Mouse (Mus musculus): ENCODE measurements around the gene Lrrc46. TPM values are rescaled to one million over a fixed set of nuclear protein-coding genes. Genes with fewer than 3 reads are reported as not detected.

The Lrrc46 gene
- polyA plus RNA-seq, 1 experiment from 2014 or later: 1.5 TPM

- H3K27me3 ChIP-seq: peaks cover 82% of the 10 kb centered on the region
Measured at GRCm38 (mm10) chr11:96997380-96997956, 43.7 kb downstream of the Lrrc46 start.

DNA sequence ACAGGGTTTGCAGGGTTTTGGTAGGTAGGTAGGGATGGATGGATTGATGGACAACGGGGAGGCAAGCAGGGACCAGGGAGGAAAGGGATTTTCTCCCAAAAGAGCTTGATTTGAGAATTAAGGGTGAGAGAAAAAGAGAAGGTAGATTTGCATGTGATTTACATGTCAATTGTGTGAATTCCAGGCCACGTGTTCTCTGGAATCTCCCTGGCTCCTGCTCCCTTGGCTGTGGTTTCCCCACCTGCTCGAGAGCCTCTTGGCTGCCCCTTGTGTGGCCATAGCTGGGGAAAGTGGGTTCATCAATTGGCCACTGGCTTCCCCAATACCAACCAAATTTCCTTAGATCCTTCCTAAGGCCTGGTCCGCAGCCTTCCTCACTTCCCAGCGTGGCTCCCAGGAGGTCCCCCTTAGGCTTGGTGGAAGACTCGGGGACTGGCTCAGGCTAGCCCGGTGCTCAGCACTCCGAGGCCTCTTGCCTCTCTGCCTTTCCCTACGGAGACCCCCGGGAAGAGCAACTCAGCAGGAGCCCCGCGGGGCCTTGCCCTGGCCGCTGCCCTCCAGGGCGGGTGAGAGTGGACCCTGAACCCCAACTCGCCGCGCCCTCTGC, 44.3 kb downstream of the Lrrc46 start:
- Histone ChIP-seq H3K4me2 (peak overlapping the region; percentile 62), H3K4me1 (peaks cover 19% of the 10 kb centered on the region), H3K27ac (no peak overlapping the region), H3K27me3 (peaks cover 82% of the 10 kb centered on the region), H3K4me3 (peak overlapping the region; percentile 38), H3K9me3 (no peaks in the 10 kb centered on the region), H3K9ac (peak overlapping the region; percentile 67), H3K36me3 (no peaks in the 10 kb centered on the region)
- 12% methylated on average over 17 of the region's 17 CpGs for whole genome bisulfite sequencing
- no peak for ATAC-seq (ENCODE audit: insufficient number of reproducible peaks, insufficient read depth, low FRiP score, low TSS enrichment, low read depth)

More at GRCm38 (mm10) chr11:96997380-96997956, 43.7 kb downstream of the Lrrc46 start:
- H3K4me3 ChIP-seq: peak overlapping the region; percentile 38
- H3K9ac ChIP-seq: peak overlapping the region; percentile 67
- no peaks in the 10 kb centered on the region for H3K36me3 ChIP-seq
- WGBS: 5% methylated on average over 30 of the region's 30 CpGs
- H3K9me3 ChIP-seq: no peaks in the 10 kb centered on the region
- H3K4me1 ChIP-seq: peaks cover 19% of the 10 kb centered on the region
- H3K27ac ChIP-seq: no peak overlapping the region
- H3K4me2 ChIP-seq: peak overlapping the region; percentile 62
- ATAC-seq (ENCODE audit: insufficient number of reproducible peaks, insufficient read depth, low FRiP score, low TSS enrichment, low read depth): no peak

DNA sequence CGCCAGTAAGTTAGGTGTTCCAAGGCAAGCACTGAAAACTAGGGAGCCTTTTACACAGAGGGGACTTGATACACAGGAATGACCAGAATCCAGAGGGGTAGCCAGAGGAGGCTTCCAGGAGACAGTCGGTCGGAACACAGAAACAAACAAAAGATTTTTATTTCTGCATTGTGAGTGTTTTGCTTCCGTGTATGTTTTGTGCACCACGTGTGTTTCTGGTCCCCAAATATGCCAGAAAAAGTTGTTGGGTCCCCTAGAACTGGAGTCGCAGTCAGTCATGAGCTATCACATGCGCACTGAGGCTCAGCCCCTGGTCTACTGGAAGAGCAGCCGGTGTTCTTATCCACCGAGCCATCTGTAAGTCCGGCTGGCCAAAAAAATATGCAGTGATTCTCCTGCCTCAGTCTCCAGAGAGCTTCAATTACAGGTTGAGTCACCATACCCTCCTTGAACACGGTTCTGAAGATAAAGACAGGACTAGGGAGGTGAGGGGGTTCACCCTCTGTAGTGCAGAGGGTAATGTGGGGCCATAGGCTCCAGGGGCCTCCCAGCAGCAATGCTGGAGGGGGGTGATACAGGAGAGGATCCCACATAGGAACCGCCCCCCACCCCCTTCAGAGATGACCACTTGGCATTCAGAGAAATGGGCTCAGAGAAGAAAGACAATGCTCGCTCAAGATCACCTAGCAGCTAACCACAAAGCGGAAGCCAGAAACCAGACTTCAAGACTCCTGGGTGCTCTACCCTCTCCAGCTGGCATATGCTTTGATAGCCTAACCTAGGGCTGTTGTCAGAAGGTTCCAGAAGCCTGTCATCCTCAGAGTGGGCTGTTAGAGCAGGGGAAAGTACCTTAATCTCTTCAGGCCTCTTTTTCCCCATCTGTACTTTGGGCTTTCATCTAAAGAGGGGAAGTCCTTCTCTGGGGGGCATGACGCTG, 45.1 kb downstream of the Lrrc46 start:
- Histone ChIP-seq H3K27me3 (peaks cover 74% of the 10 kb centered on the region), H3K9ac (no peak overlapping the region), H3K36me3 (no peaks in the 10 kb centered on the region), H3K27ac (no peak overlapping the region), H3K4me3 (no peak overlapping the region), H3K4me1 (peaks cover 19% of the 10 kb centered on the region), H3K4me2 (no peak overlapping the region), H3K9me3 (no peaks in the 10 kb centered on the region)
- ATAC-seq (ENCODE audit: insufficient number of reproducible peaks, insufficient read depth, low FRiP score, low TSS enrichment, low read depth): no peak
- WGBS: 71% methylated on average over 15 of the region's 15 CpGs

GRCm38 (mm10) chr11:96995031-96995430, 46.2 kb downstream of the Lrrc46 start:
- Histone ChIP-seq H3K4me2 (no peak overlapping the region), H3K9me3 (no peaks in the 10 kb centered on the region), H3K9ac (no peak overlapping the region), H3K27ac (no peak overlapping the region), H3K4me3 (no peak overlapping the region), H3K36me3 (no peaks in the 10 kb centered on the region), H3K4me1 (peaks cover 19% of the 10 kb centered on the region), H3K27me3 (peaks cover 65% of the 10 kb centered on the region)
- WGBS: 13% methylated on average over 5 of the region's 5 CpGs
- no peak for ATAC-seq (ENCODE audit: insufficient number of reproducible peaks, insufficient read depth, low FRiP score, low TSS enrichment, low read depth)

- H3K9ac ChIP-seq: 0 out of 2 replicates have a peak overlapping the region, but pooled peaks have one; percentile 27
- no peak overlapping the region for H3K4me2 ChIP-seq
- peaks cover 53% of the 10 kb centered on the region for H3K27me3 ChIP-seq
- ATAC-seq (ENCODE audit: insufficient number of reproducible peaks, insufficient read depth, low FRiP score, low TSS enrichment, low read depth): no peak; the same call in 1 of the 2 replicates
- 26% methylated on average over 8 of the region's 8 CpGs for WGBS
- H3K9me3 ChIP-seq: no peaks in the 10 kb centered on the region
- no peaks in the 10 kb centered on the region for H3K36me3 ChIP-seq
- H3K4me1 ChIP-seq: peaks cover 26% of the 10 kb centered on the region
- no peak overlapping the region for H3K4me3 ChIP-seq
- H3K27ac ChIP-seq: no peak overlapping the region
Measured at GRCm38 (mm10) chr11:96992722-96993311, 48.4 kb downstream of the Lrrc46 start.

- no peak overlapping the region for H3K27ac ChIP-seq
- no peak overlapping the region for H3K4me3 ChIP-seq
- 81% methylated on average over 5 of the region's 5 CpGs for WGBS
- no peaks in the 10 kb centered on the region for H3K36me3 ChIP-seq
- peaks cover 19% of the 10 kb centered on the region for H3K4me1 ChIP-seq
- H3K4me2 ChIP-seq: no peak overlapping the region
- no peak for ATAC-seq (ENCODE audit: insufficient number of reproducible peaks, insufficient read depth, low FRiP score, low TSS enrichment, low read depth)
- H3K9ac ChIP-seq: no peak overlapping the region
- H3K9me3 ChIP-seq: no peaks in the 10 kb centered on the region
- peaks cover 52% of the 10 kb centered on the region for H3K27me3 ChIP-seq
Measured at GRCm38 (mm10) chr11:96991501-96991900, 49.7 kb downstream of the Lrrc46 start.

DNA sequence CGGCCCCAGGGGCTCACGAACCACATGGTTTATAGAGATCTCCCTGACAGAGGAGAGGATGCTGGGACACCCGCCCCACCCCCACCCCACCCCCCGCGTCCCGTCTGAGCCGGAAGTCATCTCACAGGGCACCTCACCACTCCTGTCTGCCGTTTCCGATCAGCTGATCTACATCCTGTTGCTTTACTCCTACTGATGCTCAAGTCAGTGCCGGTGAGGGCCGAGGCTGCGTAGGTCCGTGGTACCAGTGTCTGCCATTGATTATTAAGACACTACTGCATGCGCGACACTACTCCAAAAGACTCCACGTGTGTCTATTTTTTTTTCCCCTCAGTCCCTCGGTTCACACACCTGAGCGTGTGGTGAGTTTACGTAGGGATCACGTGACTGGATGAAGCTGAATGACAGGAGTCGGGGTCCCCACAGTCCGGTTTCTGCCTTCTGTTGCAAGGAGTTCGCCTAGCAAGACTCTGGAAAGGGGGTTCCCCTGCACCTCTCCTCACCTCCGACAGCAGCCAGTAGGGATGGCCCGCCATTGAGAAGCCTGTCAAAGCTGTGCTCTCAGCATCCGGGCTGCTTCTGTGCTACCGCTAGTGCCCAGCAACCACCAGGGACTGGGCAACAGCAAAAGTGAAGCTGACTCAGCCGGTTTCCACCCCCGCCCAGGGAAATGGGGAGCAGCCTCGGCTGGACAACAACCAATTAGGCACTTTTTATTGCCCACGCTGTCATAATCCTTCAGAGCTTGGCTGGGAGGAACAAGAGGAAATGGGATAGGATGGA, 53.1 kb downstream of the Lrrc46 start:
- H3K27ac ChIP-seq: no peak overlapping the region
- H3K9me3 ChIP-seq: no peaks in the 10 kb centered on the region
- peaks cover 11% of the 10 kb centered on the region; the same call in 1 of the 2 replicates for H3K4me1 ChIP-seq
- H3K9ac ChIP-seq: peak overlapping the region; percentile 49
- ATAC-seq (ENCODE audit: insufficient number of reproducible peaks, insufficient read depth, low FRiP score, low TSS enrichment, low read depth): no peak
- peaks cover 63% of the 10 kb centered on the region for H3K27me3 ChIP-seq
- no peaks in the 10 kb centered on the region for H3K36me3 ChIP-seq
- H3K4me3 ChIP-seq: peak overlapping the region; percentile 35
- peak overlapping the region; percentile 63 for H3K4me2 ChIP-seq
- WGBS: 6% methylated on average over 31 of the region's 31 CpGs

DNA sequence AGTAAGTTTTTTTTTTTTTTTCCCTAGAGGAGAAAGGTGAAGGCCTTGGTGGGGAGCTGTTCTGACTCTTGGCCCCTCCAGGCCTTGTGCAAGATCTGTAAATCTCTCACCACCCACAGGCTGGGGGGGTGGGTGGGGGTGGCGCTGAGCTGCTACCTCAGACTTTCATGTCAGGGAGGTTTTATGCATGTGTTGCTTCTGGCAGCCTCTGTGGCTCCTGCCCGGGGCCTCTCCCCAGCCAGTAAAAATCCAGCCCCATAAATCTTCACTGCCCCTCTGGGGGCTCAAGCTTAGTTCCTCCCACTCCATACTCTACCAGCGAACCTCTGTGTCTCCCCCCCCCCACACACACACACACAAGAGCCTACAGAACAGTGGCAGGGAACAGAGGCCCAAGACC, 54.7 kb downstream of the Lrrc46 start:
- ATAC-seq (ENCODE audit: insufficient number of reproducible peaks, insufficient read depth, low FRiP score, low TSS enrichment, low read depth): no peak
- peaks cover 18% of the 10 kb centered on the region; the same call in 1 of the 2 replicates for H3K4me1 ChIP-seq
- H3K4me2 ChIP-seq: no peak overlapping the region
- no peak overlapping the region for H3K4me3 ChIP-seq
- no peaks in the 10 kb centered on the region for H3K36me3 ChIP-seq
- H3K27ac ChIP-seq: no peak overlapping the region
- H3K9ac ChIP-seq: no peak overlapping the region
- H3K27me3 ChIP-seq: peaks cover 53% of the 10 kb centered on the region
- H3K9me3 ChIP-seq: no peaks in the 10 kb centered on the region
- WGBS: 53% methylated on average over 3 of the region's 3 CpGs

GRCm38 (mm10) chr11:96984903-96985302, 56.3 kb downstream of the Lrrc46 start:
- Histone ChIP-seq H3K36me3 (no peaks in the 10 kb centered on the region), H3K27me3 (peaks cover 53% of the 10 kb centered on the region), H3K4me1 (peaks cover 18% of the 10 kb centered on the region; the same call in 1 of the 2 replicates), H3K27ac (no peak overlapping the region; the same call in 1 of the 2 replicates), H3K9ac (no peak overlapping the region), H3K9me3 (no peaks in the 10 kb centered on the region), H3K4me2 (no peak overlapping the region), H3K4me3 (no peak overlapping the region)
- no peak for ATAC-seq (ENCODE audit: insufficient number of reproducible peaks, insufficient read depth, low FRiP score, low TSS enrichment, low read depth)
- WGBS: 24% methylated on average over 4 of the region's 4 CpGs

Data from embryonic facial prominence, embryonic 13.5 days (tissue).